Mouse (Mus musculus) embryonic stem cell, embryonic (primary cell): ENCODE data around the gene Meox2.
"Not testable (repeated sequence)": the region's sequence is repeated elsewhere in the genome, so short reads cannot be mapped to it uniquely, and the experiment has no call there.

Experiments
- CTCF ChIA-PET, 4 experiments: fragments of 300-600 bp in 2 of 4; fragments of 350-600 bp in 2 of 4; sonication (Branson Sonifier 250); formaldehyde crosslinking; loops; one replicate each; lab custom pipeline; 2022; ENCODE audit warnings: inconsistent platforms in 2 of 4; lab: Charles Lee
- POLR2A ChIA-PET, 4 experiments: fragments of 300-600 bp in 2 of 4; fragments of 350-600 bp in 2 of 4; sonication (Branson Sonifier 250); formaldehyde crosslinking; loops; one replicate each; lab custom pipeline; 2022; ENCODE audit warnings: antibody characterized with exemption in 4 of 4, inconsistent platforms in 1 of 4; lab: Charles Lee

The Meox2 gene

DNA sequence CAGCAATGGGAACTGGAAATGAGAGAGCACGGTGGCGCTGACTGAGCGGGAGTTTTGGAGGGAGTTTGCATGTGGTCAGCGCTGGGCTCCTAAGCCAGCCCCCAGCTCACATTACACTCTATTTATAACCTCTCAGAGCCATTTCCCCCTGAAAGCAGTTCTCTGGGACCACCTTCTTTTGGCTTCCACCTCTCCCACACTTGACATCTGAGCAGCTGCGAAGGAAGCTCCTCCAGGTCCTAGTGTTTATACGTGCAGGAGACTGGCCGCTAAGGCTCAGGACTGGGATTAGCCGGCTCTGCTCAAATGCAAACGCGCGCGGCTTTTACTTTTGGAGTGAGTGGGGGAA, at the start of gene Meox2:
Gene Meox2, plus strand, starts transcription at position 151 of the 349 bp plus-strand sequence.
- CTCF ChIA-PET: no interaction called here
- POLR2A ChIA-PET: interaction anchor here in 1 of 4 experiments (1.1 kb wide), 1 partner anchor 9 kb away, joined by 4 read pairs; no protein-coding TSS in a partner anchor

DNA sequence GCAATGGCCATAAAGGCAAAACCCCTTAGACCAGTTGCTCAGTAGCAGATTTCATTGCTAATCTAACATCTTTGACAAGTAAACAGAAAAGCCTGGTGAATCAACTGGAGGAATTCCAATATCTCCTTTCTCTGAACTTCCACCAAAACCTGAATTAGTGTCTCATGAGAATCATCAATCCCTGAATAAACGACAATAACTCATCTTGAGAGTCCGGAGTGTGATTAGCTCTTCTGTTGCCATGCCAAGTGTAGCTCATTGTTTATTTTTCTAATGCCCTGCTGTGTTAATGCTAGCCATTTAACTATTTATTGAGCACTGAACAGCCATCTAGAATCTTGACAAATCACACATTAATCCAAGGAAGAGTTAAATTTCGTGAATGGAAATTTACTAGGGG, 35.7 kb upstream of the Meox2 start:
- CTCF ChIA-PET: no interaction called here
- POLR2A ChIA-PET: no interaction called here

DNA sequence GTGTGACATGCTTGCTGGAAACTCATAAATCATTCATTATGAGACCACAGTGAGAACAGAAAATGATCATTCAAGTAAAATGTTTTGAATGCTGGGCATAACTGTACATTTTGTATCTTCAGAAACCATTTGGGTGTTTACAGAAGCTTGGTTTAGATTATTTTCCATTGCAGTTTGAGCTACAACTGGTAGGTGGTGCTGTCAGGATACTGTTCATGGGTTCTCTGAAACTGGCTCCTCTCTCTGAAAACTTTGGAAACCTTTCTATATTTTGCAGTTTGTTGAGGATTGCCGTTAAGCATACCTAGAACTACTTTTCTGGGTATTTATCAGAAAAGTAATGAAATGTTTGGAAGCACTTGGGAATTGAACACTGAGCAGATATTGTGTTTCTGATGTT, 31.0 kb upstream of the Meox2 start:
- CTCF ChIA-PET: no interaction called here
- POLR2A ChIA-PET: no interaction called here

DNA sequence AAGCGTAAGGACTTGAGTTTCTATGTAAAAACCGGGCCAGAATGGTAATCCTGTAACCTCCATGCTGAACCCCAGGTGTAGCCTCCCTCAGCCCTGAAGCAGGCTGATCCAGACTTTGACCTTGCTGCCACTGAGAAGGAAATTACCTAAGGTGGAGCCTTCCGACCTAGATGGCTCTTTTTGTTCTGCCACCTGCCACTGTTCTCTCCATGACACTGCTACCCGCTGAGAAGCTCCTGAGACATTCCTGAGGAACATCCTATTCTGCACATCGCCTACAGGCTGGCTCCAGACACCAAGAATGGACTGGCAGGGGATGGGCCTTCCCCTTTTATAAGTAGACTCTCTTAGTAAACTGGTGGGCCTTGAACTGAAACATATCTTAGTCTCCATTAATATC, 28.3 kb upstream of the Meox2 start:
- POLR2A ChIA-PET, CTCF ChIA-PET: not testable (repeated sequence)

DNA sequence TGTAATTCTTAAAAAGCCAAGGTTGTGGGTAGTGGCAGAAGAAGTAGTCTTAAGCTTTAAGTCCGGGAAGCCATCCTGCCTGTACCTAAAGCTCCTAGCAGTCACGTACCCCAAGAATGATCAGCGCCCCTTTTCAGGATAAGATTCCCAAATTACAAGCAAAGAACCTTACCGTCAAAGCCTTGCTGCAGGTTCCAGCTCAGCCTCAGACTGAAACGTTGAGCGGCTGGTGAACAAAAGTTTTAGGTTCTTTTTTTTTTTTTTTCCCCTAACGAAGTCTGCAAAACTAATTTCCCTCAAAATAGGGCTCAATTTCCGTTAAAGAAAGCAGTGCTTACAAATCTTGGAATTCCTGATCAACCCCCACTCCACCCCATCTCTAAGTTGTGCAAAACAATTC, 1.8 kb upstream of the Meox2 start:
- POLR2A ChIA-PET: no interaction called here
- CTCF ChIA-PET: no interaction called here

DNA sequence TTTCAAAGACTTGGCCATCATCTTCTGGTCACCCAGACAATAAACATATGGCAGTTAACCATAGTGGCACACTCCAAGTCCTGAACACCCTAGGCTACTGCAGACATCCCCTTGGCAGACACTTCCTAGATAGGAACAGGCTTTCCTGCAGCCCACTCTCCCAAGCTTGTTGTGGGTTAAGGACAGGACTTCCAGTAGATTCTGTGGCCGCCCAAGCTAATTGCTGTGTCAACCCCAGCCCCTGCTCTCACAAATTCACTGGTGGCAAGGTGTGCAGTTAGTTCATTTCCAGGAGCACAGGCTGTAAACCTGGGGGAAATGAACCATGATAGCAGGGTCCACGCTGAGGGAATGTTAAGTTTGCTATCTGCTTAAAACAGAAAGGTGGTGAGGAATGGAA, 1.2 kb upstream of the Meox2 start:
- ChIA-PET POLR2A (no interaction called here), CTCF (no interaction called here)

DNA sequence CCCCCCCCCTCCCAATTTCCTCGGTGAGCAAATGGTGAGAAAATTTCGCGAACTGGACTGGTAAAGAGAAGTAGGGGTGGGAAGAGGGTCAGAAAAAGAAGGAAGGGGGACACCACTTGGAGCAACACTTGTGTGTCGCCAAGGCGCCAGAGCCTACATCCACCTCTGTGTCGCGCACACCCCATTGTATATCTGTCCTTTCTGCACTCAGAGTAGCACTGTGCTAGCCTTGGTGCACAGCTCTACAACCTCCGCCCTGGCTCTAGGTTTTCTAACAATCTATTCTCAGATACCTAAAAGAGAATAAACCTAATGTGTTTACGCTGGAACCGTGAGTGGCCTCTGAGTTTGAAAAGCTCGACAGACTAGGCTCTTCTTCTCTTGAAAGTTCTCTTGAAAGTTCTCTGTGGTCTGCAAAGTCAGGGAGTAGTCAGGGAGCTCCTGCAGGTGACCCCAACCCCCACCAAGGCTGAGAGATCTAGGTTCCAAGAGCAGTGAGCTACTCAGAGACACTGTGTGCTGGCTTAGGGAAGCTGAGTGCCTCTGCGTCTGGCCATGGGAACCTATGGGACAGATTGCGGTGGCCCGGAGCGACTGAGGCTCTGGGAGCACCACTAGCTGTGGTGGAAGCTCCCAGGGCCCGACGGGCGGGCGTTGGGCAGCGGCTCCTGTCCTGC, 489 bp upstream of the Meox2 start:
- POLR2A ChIA-PET: interaction anchor here in 1 of 4 experiments (1.1 kb wide), 1 partner anchor 10 kb away, joined by 4 read pairs; no protein-coding TSS in a partner anchor
- CTCF ChIA-PET: interaction anchor here in 1 of 4 experiments (0.6 kb wide), 1 partner anchor 9 kb away, joined by 4 read pairs; no protein-coding TSS in a partner anchor

DNA sequence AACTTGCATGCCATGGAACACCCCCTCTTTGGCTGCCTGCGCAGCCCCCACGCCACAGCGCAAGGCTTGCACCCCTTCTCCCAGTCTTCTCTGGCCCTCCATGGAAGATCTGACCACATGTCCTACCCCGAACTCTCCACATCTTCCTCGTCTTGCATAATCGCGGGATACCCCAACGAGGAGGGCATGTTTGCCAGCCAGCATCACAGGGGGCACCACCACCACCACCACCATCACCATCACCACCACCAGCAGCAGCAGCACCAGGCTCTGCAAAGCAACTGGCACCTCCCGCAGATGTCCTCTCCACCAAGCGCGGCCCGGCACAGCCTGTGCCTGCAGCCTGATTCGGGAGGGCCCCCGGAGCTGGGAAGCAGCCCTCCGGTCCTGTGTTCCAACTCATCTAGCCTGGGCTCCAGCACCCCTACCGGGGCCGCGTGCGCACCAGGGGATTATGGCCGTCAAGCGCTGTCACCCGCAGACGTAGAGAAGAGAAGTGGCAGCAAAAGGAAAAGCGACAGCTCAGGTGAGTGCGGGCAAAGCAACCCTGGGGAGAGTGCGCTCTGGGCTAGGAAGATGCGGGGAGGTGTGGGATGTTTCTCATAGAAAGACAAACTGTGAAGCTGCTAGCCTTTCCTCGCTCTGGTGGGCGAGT, 606 bp downstream of the Meox2 start:
- ChIA-PET POLR2A (interaction anchor here in 1 of 4 experiments (1.1 kb wide), 1 partner anchor 8 kb away, joined by 4 read pairs; no protein-coding TSS in a partner anchor), CTCF (no interaction called here)

DNA sequence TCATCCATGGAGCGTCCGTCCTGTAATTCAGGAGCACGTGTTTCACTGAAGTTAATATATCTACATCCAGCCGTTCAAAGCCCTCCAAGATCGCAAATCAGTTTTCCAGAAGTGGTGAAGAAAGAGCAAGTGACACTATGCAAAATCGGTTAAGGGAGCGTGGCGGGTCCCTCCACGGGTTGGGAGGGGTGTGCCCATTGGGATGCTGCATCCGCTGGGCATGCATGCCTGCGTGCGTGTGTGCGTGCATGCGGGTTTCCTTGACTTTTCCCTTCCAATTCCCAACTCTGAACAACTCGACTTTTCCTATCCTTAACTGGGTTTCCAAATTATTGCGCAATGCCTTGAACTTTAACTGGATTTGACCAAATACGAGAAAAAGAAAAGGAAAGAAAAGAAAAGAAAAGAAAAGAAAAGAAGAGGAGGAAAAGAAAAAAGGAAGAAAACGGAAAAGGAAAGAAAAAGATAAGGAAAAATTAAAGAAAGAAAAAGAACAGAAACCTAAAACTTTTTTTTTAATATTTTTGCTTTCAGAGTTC, 1.2 kb downstream of the Meox2 start:
- ChIA-PET POLR2A (no interaction called here), CTCF (no interaction called here)

DNA sequence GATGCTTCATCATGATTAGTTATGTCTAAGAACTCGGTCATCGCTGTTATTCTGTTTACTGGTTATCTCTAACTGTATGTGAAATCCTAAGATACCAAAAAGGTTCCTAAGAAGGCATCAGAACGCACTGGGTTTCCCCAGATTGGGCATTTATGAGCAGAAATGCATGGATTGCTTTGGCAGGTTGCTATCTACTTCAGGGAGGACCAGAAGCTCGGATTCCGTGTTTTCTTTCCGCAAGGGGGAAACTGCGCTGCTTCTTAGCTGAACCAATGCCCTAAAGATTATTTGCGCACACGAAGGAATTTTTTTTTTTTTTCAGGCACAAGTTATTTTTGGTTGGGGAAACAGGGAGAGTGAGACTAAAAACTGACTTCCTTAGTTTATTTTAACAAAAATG, 2.6 kb downstream of the Meox2 start:
- ChIA-PET CTCF (interaction anchor here in 1 of 4 experiments (0.6 kb wide), 1 partner anchor 52 kb away, joined by 3 read pairs; no protein-coding TSS in a partner anchor), POLR2A (no interaction called here)

DNA sequence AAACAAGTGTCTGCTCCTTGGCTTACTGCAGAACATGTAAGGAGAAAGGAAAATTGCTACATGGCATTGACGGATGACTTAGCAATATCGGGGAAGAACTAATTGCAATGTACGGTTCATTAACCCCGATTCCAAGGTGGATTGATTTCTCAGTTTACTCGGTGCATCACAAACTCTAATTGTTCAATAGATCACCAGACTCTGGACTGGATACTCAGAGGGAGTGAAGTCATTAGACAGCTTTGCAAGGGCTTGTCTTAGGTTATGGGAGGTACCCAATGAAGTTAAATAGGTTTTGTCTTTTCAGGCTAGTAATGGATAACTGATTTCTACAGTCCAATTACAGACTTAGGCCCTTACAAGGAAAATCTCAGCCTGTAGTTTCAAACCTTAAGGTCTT, 10.9 kb downstream of the Meox2 start:
- POLR2A ChIA-PET: no interaction called here
- CTCF ChIA-PET: no interaction called here

DNA sequence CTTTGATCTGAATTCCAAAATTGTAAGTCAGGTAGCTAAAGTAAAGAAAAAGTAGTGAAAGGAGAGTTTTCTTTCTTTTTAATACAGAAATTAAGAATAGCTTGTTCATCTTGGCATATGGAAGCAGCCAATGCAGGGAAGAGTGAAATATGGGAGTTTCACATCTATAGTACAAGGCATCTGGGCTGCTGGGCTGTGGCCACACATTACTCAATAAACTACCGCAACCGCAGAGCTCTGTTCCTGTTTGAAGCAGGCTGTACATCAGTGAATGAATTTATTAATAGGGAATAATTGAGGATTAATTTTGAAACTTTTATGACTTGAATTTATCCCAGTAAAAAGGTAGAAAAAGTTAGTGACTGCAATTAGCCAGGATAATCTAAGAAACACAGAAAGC, 15.4 kb downstream of the Meox2 start:
- POLR2A ChIA-PET: no interaction called here
- CTCF ChIA-PET: no interaction called here

DNA sequence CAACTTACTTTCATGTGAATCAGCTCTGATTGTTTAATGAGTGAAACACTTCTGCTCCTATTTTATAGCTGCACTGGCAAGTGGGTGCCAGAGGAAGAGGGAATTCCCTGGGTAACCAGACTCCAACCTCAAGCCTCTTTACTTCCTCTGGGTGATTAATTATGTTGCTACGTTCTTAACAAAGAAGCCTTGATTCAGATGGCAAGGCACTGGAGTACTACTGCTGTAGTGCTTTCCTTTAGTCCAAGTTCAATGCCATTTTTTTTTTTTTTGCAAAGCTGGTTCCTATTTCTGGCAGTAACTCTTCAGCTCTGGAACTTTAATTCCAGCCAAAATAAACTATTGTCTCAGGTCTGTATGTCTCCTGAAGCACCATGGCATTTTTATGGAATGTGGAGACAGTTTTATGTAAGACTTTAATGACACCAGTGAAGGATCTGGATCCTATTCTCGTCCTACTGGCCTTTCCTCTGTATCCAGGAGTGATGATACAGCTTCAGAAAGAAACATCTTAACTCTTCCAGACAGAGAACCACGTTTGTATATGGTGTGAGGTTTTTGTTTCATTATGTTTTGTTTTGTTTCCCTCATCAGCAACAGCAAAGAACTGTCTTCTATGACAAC, 33.9 kb downstream of the Meox2 start:
- POLR2A ChIA-PET: interaction anchor here in 2 of 4 experiments (0.5 to 0.7 kb wide), 2 partner anchors 21 to 222 kb away, joined by 3 read pairs; no protein-coding TSS in a partner anchor
- CTCF ChIA-PET: no interaction called here

DNA sequence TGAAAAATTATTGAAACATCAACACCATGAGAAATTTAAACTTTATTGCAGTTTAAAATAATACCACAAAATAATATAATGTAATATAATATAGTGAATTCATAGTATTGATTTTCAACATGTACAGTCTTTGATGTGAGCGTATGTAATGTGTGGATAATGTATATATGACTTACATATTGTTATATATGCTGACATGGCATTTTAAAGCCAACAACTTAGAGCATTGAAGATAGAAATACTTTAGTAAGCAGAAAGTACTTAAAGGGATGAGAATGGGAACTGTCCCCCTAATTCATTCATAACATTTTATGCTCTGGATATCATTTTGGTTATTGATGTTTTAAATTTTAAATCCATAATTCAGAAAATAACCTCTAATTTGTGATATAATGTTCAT, 35.5 kb downstream of the Meox2 start:
- POLR2A ChIA-PET: no interaction called here
- CTCF ChIA-PET: interaction anchor here in 1 of 4 experiments (0.7 kb wide), 1 partner anchor 229 kb away, joined by 4 read pairs; no protein-coding TSS in a partner anchor

DNA sequence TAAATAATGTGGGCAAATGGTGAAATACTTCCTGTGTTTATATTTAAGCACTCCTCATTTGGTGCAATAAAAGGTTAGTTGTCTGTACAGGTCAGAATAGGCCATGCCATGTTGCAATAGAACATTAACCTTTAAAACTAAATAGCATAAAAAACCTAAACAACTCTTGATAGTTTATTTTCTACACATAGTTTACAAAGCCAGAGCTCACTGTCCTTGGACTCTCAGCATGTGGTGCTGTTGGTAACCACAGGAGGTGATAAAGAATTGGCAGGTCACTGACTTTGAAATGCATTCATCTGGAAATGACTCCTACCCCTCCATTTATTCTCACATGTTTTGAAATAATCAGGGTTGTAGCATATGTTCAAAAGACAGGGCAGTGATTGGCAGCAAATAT, 59.4 kb downstream of the Meox2 start:
- CTCF ChIA-PET: no interaction called here

DNA sequence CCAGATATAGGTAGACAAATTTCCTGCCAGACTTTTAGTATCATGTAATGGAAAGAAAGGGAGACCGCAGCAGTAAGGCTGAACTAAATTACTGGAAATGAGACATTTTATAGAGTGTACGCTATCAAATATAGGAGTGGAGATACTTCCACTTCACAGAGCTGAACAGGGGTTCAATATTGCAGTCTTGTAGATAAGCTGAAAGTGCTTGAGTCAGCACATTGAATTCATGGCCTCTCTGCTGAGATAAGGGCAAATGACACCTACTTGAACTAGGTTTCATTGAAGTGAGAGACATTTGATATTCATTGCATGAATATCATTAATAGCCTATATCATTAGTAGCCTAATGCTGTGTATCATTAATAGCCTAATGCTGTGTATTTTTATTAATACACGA, 65.0 kb downstream of the Meox2 start:
- CTCF ChIA-PET: no interaction called here
- POLR2A ChIA-PET: interaction anchor here in 1 of 4 experiments (0.6 kb wide), 2 partner anchors 91 to 269 kb away, joined by 4 to 5 read pairs; no protein-coding TSS in a partner anchor

More for the DNA sequence above, 59.4 kb downstream of the Meox2 start:
- POLR2A ChIA-PET: interaction anchor here in 1 of 4 experiments (0.6 kb wide), 1 partner anchor 185 kb away, joined by 3 read pairs; no protein-coding TSS in a partner anchor

DNA sequence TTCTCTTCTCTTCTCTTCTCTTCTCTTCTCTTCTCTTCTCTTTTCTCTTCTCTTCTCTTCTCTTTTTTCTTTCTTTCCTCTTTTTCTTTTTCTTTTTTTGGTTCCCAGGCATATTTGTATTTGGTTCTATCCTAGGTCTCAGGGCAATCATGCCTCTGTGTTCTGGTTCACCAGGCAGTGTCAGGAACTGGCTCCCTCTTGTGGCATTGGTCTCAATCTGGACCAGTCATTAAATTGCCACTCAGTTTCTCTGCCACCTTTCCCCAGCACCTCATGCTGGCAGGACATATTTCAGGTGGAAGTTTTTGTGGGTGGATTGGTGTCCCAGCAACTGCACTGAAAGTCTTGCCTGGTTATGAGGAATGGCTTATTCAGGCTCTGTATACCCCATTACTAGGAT, 75.3 kb downstream of the Meox2 start:
- ChIA-PET POLR2A (no interaction called here), CTCF (no interaction called here)

DNA sequence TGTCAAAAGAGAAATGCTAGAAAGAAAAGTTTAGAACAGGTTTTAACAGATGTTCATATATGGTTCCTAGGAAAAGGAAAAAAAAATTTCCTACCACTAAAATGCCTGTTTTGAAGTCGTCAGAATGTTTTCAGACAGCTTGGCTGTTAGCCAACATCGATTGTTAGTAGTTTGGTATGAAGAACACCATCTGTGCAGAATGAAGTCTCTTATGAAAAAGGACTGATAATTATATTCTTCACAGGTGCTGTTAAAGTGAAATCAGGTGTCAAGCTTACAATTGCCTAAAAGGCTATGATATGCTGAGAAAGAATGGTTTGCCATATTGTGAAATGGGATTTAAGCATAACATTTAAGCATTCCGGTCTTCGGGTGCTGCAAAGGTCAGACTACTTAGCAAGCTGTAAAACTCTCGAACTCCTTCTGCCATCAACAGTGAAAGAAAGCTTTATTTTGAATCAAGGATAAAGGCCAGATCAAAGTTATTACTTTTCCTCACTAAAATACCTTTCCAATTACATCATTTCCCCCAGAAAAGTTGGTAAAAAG, 80.7 kb downstream of the Meox2 start:
- CTCF ChIA-PET: no interaction called here
- POLR2A ChIA-PET: no interaction called here
